Mouse (Mus musculus) urinary bladder, postnatal 25 days (tissue): ENCODE measurements around the gene Ccm2l.

Experiments used
- DNase-seq: peaks from one replicate; pipeline ENCODE4 v3.0.0; 2022; ENCODE audit warnings: low spot score

Ccm2l gene

GRCm38 (mm10) chr2:153090551-153091165 lies 24.9 kb downstream of the Ccm2l start:
- DNase-seq: no peak

DNA sequence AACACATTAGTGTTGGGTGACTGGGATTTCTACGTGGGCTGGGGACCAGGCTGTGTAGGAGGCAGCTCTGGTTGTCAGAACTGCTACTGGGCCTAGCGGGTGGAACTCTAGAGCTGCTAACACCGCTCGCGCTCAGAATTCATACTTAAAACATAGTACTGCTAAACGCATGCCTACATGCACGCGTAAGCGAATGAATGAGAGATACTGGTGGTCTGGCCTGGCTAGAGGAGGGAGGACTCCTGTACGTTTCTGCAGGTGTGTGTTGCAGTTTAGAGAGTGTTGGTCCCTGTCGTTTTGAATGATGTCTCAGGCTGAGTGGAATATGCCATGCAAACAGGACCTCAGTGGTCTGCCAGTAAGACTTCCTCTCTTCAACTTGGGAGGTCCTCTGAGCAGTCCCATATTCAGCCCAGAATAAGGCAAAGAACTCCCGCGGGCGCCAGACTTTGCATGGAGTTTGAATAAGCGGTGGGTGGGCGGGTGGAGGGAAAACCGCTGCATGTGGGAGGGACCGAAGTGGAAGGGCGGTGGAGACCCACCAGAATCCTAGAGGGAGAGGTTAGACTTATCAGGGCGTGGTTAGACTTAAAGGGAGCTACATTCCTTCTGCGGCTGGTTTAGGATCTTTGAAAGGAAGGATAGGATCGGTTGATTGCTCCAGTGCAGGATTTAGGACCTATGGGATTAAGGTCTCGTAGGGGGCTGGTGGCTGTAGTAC lies 41.5 kb downstream of the Ccm2l start:
- DNase-seq: no peak

DNA sequence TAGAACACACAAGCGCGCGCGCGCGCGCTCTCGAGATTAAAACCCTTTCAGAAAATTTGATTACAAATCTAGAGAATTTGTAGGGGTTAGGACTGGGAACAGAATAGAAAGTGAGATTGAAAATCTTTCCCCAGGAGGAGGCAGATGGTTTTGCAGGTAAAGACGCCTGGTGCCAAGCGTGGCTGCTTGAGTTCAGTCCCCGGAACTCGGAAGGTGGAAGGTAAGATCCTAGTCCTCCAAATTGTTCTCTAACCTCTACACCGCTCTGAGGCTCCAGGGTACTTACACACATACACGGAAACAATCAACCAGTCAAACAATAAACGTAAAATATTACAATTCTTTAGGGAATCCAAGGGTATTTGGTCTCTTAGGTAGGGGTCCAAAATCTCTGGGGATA lies 42.0 kb downstream of the Ccm2l start:
- no peak for DNase-seq

GRCm38 (mm10) chr2:153108313-153109264 lies 42.8 kb downstream of the Ccm2l start, which contains the start of gene Hck:
Hck (plus strand) TSS chr2:153108468.
- DNase-seq: peak; percentile 60

GRCm38 (mm10) chr2:153109596-153109995 lies 43.8 kb downstream of the Ccm2l start:
- no peak for DNase-seq

- DNase-seq: no peak
These were observed 45.5 kb downstream of the Ccm2l start for GRCm38 (mm10) chr2:153111298-153111697.

DNA sequence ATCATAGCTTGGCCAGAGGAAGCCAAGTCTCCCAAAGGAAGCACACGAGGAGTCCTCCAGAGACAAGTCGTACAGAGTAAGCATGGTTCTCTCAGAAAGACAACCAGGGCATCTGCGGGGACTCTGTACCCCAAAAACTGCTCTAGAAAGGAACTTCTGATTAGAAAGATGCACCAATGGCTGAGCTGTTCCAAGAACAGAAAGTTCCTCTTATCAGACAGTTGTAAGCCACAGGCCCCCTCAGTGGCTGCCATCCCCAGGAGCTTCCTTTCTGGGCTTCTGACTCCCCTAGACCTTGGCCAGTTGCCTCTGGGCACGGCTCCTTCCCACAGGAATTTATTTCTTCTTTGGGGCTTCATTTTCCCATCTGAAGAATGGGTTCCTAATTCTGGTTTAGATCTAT lies 49.9 kb downstream of the Ccm2l start:
- DNase-seq: no peak

GRCm38 (mm10) chr2:153117051-153117486 lies 51.3 kb downstream of the Ccm2l start:
- DNase-seq: no peak

GRCm38 (mm10) chr2:153119488-153119887 lies 53.7 kb downstream of the Ccm2l start:
- DNase-seq: no peak

- DNase-seq: no peak
These were observed 54.4 kb downstream of the Ccm2l start for GRCm38 (mm10) chr2:153120126-153120525.

GRCm38 (mm10) chr2:153121821-153122615 lies 56.3 kb downstream of the Ccm2l start:
- no peak for DNase-seq

GRCm38 (mm10) chr2:153122701-153123100 lies 56.9 kb downstream of the Ccm2l start:
- no peak for DNase-seq

DNA sequence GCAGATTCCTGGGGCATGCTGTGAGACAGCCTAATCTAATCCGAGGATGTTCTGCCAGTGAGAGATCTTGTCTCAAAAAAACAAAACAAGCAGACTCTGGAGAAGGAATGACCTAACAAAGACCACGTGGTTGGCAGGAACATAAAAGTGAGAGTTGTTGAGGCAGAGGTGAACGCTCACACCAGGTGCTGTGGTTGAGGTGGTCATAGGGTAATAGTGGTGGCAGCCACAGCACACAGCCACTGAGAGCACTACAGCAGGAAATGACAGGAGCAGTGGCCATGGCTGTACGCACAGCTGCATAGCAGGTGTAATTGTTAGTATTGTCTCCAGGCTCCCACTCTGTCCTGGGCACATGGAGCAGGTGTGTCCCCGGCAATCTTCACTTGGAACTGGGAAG lies 60.1 kb downstream of the Ccm2l start:
- DNase-seq: no peak

GRCm38 (mm10) chr2:153131019-153131418 lies 65.3 kb downstream of the Ccm2l start:
- no peak for DNase-seq
